Mouse (Mus musculus): ENCODE measurements at regions not wholly inside any gene's neighbourhood (a gene's known extent, or its start where the extent isn't known, plus 50 kb on each side); places are given as distances from the start of the nearest gene placed in this dataset.

DNA sequence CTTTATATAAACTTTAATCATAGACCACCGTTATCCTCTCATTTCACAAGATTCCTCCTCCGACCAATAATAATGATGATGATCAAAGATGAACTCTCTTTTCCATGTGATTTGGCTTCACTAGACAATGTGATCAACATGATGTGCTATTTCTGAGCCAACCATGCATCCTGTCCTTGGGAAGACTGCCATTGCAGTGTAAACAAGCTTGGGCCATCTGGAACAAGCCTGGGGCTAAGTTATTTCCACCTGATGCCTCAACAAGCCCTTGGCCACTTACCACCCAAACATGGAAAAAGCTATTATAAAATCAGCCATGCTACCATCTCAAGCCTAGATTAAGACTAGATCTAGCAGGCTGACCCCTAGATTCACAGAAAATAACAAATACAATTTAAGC, 542.9 kb downstream of the Gm9195 start:
- Histone ChIP-seq H3K9ac (replicated peaks) (no peak overlapping the region), H3K27ac (replicated peaks) (no peak overlapping the region), H3K4me1 (no peaks in the 10 kb centered on the region), H3K4me3 (no peak overlapping the region), H3K4me2 (replicated peaks) (no peak overlapping the region), H3K27me3 (no peaks in the 10 kb centered on the region), H3K36me3 (no peaks in the 10 kb centered on the region), H3K9me3 (no peaks in the 10 kb centered on the region)
- no peak for ATAC-seq (ENCODE audit: low FRiP score, low read depth)
- WGBS: 94% methylated on average over 2 of the region's 2 CpGs

DNA sequence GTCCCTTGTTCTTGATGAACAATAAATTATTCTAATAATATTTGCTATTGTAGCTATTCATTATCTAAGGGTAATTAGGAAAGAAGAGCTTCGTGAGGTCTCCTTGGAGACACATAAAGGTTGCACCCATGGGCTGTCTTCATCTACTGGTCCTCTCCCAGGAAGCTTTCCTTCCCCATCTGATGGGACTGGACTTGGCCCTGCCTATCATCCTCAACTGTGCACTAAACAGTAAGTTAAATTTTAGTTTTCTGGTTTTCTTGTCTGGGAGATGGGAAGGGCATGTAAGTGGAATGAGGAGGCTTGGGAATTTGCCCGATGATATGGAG, 554.5 kb downstream of the Gm9195 start:
- Histone ChIP-seq H3K27me3 (no peaks in the 10 kb centered on the region), H3K4me2 (replicated peaks) (no peak overlapping the region), H3K4me1 (no peaks in the 10 kb centered on the region), H3K9ac (replicated peaks) (no peak overlapping the region), H3K36me3 (no peaks in the 10 kb centered on the region), H3K4me3 (no peak overlapping the region), H3K27ac (replicated peaks) (no peak overlapping the region), H3K9me3 (no peaks in the 10 kb centered on the region)
- no peak for ATAC-seq (ENCODE audit: low FRiP score, low read depth)
- 81% methylated on average over 2 of the region's 2 CpGs for WGBS

DNA sequence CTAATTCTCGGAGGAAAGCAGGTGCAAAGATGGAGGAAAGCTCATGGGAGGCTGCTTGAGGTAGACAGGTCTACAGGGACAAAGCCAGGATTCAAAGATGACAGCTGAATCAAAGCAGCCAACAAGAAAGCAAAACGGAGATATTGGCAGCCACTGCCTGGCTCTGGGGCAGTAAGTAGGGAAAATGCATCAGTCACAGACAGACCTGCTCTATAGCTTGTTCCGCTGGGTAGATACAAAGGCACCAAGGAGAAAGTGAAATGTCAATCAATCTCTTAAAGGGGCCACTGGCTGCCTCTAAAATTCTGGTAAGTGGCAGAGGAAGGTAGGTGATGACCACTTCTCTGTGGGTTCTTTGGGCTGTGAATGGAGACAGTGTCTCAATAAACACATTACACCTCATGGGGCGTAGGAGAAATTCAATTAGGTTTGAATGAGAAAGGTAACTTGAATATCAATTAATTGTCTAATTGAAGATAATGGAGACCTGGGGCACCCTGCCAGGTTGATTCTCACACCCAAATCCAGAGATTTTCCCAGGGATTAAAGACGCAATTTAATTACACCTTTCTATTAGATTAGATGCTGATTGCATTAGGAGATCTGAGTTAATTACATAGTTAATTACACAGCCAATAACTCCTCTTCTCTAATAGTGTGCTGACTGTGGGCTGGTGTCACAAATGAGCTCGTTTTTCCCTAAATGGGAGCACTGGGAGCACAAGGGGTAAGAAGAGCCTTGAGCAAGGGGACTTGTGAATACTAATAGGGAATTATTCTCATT, 555.1 kb downstream of the Gm9195 start:
- H3K9me3 ChIP-seq: no peaks in the 10 kb centered on the region
- no peak overlapping the region for H3K27ac ChIP-seq (replicated peaks)
- no peak overlapping the region for H3K4me2 ChIP-seq (replicated peaks)
- no peak for ATAC-seq (ENCODE audit: low FRiP score, low read depth)
- no peaks in the 10 kb centered on the region for H3K27me3 ChIP-seq
- H3K4me3 ChIP-seq: no peak overlapping the region
- WGBS: 51% methylated on average over 6 of the region's 6 CpGs
- H3K9ac ChIP-seq (replicated peaks): no peak overlapping the region
- no peaks in the 10 kb centered on the region for H3K36me3 ChIP-seq
- no peaks in the 10 kb centered on the region for H3K4me1 ChIP-seq

DNA sequence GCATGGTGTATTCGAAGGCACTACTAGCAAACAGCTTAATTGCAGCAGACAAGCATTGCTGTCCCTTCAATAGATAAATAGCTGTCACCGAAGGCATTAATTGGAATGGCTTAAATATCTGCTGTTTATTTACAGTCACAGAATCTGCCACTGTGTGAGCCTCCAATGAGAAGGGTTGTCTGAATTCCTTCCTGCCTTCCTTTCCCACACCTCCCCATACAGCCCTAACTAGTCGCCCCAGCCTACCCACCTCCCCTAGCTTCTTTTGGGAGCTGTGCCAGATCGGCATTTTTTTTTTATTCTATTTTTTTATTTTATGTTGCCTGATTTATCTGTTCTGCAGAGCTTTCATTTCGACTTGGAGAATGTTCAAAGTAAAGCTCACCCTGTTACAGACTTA, 575.7 kb downstream of the Gm9195 start:
- H3K27me3 ChIP-seq: no peaks in the 10 kb centered on the region
- 85% methylated on average over 5 of the region's 5 CpGs for WGBS

DNA sequence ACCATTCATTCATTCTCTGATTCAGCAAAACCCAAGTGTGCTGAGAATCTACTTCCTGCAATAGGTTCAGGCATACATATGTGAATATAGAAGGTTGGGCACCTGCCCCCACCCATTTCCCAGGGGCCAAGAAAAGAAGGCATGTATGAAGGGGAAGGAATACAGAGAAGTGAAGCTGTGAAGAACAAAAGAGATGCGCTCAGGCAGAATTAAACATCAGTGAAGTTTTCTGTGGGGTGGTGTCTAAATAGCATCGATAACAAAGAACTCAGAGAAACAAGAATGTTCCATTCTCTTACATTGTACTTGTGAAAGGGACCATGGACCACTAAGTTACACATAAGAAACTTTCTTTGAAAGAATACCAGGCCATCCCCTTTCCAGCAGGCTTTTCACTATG, 580.7 kb downstream of the Gm9195 start:
- Histone ChIP-seq H3K27me3 (no peaks in the 10 kb centered on the region), H3K9me3 (no peaks in the 10 kb centered on the region), H3K4me2 (replicated peaks) (no peak overlapping the region), H3K4me1 (no peaks in the 10 kb centered on the region), H3K4me3 (no peak overlapping the region), H3K27ac (replicated peaks) (no peak overlapping the region), H3K36me3 (no peaks in the 10 kb centered on the region), H3K9ac (replicated peaks) (no peak overlapping the region)
- no peak for ATAC-seq (ENCODE audit: low FRiP score, low read depth)
- WGBS: 73% methylated on average over 2 of the region's 2 CpGs

More for the DNA sequence above, 575.7 kb downstream of the Gm9195 start:
- H3K9ac ChIP-seq (replicated peaks): no peak overlapping the region
- no peaks in the 10 kb centered on the region for H3K4me1 ChIP-seq
- no peak overlapping the region for H3K4me3 ChIP-seq
- no peak overlapping the region for H3K27ac ChIP-seq (replicated peaks)
- no peaks in the 10 kb centered on the region for H3K36me3 ChIP-seq
- ATAC-seq (ENCODE audit: low FRiP score, low read depth): no peak
- no peaks in the 10 kb centered on the region for H3K9me3 ChIP-seq
- no peak overlapping the region for H3K4me2 ChIP-seq (replicated peaks)

DNA sequence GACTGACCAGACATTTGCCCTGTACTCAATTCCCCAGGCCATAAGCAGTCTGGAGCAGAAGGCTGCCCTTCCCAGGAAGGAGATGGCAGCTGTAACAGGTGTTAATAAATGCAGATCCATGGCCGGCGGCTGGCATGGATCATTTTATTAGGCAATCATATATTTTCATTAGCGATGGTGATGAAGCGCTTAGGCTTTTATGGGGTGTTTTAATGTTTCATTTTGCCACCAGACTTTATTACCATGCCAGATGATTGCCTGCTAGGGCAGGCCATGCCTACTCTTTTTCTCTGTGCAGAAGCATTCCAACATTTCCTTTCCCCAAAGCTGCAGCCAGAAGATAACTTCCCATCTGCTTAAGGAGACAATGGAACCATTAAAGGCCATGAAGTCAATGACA, 596.2 kb downstream of the Gm9195 start:
- Histone ChIP-seq H3K27ac (replicated peaks) (no peak overlapping the region), H3K36me3 (no peaks in the 10 kb centered on the region), H3K9ac (replicated peaks) (no peak overlapping the region), H3K4me3 (no peak overlapping the region), H3K4me1 (no peaks in the 10 kb centered on the region), H3K27me3 (no peaks in the 10 kb centered on the region), H3K4me2 (replicated peaks) (no peak overlapping the region), H3K9me3 (no peaks in the 10 kb centered on the region)
- ATAC-seq (ENCODE audit: low FRiP score, low read depth): no peak
- WGBS: 92% methylated on average over 4 of the region's 4 CpGs

DNA sequence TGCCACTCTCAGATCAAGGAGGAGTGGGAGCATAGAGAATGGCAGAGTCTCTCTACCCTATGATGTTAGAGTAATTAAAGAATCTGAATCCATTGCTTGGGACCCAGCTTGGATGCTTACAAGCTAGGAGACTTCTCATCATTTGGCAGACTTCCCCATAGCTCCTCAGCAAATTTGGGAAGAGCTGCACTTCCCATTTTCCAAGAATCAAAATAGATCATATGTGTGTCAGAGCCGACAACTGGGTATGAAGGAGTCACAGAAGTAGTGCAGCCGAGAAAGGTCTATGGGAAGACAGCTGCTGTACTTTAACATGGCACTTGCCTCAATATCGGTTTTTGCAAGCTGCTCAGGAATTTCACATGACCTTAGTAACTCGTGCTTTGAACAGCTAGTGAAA, 596.8 kb downstream of the Gm9195 start:
- Histone ChIP-seq H3K9ac (replicated peaks) (no peak overlapping the region), H3K4me2 (replicated peaks) (no peak overlapping the region), H3K4me3 (no peak overlapping the region), H3K36me3 (no peaks in the 10 kb centered on the region), H3K4me1 (no peaks in the 10 kb centered on the region), H3K27me3 (no peaks in the 10 kb centered on the region), H3K27ac (replicated peaks) (no peak overlapping the region), H3K9me3 (no peaks in the 10 kb centered on the region)
- 89% methylated on average over 4 of the region's 4 CpGs for WGBS
- ATAC-seq (ENCODE audit: low FRiP score, low read depth): no peak

DNA sequence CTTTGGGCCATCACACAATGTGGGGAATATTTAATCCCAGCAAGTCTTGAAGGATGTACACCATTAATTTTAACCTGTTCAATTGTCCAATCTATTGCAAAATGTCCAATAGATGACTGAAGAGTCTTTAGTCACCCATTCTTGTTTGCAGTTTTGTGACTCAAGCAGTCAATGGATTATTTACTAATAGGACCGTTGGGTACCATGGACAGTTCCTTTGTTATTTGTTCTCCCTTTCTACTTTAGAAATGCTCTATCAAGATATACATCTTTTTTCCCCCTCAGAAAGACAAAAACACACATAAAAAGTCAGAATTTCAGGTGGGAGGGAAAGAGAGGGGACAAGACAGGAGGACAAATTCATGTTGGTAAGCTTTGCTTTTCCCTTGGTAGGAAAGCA, 598.3 kb downstream of the Gm9195 start:
- WGBS: 82% methylated on average over 1 of the region's 1 CpGs
- H3K27ac ChIP-seq (replicated peaks): no peak overlapping the region
- H3K27me3 ChIP-seq: no peaks in the 10 kb centered on the region

DNA sequence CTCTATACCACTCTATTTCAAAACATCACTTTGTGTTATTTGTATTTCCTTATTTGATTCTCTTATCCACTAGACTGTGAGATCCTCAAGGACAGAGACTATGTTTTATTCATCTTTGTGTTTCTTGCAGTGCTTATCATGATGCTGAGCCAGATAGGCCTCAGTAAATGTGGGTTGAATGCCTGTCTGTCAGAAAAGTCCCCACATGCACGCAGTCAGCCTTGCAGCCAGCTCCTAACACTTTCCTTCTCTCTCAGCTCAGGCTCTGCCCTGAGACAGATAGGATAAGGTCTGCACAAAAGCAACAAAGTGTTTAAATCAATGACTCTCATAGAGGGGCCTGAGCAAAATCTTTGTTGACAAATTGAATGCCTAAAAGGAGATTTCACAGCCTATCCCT, 600.0 kb downstream of the Gm9195 start:
- H3K27ac ChIP-seq (replicated peaks): no peak overlapping the region
- H3K4me1 ChIP-seq: no peaks in the 10 kb centered on the region
- 88% methylated on average over 1 of the region's 1 CpGs for WGBS
- H3K9ac ChIP-seq (replicated peaks): no peak overlapping the region
- H3K9me3 ChIP-seq: no peaks in the 10 kb centered on the region
- no peaks in the 10 kb centered on the region for H3K27me3 ChIP-seq
- H3K4me3 ChIP-seq: no peak overlapping the region
- H3K4me2 ChIP-seq (replicated peaks): no peak overlapping the region
- ATAC-seq (ENCODE audit: low FRiP score, low read depth): no peak
- H3K36me3 ChIP-seq: no peaks in the 10 kb centered on the region

More for the DNA sequence above, 598.3 kb downstream of the Gm9195 start:
- Histone ChIP-seq H3K9ac (replicated peaks) (no peak overlapping the region), H3K4me1 (no peaks in the 10 kb centered on the region), H3K4me2 (replicated peaks) (no peak overlapping the region), H3K9me3 (no peaks in the 10 kb centered on the region), H3K4me3 (no peak overlapping the region), H3K36me3 (no peaks in the 10 kb centered on the region)
- ATAC-seq (ENCODE audit: low FRiP score, low read depth): no peak

DNA sequence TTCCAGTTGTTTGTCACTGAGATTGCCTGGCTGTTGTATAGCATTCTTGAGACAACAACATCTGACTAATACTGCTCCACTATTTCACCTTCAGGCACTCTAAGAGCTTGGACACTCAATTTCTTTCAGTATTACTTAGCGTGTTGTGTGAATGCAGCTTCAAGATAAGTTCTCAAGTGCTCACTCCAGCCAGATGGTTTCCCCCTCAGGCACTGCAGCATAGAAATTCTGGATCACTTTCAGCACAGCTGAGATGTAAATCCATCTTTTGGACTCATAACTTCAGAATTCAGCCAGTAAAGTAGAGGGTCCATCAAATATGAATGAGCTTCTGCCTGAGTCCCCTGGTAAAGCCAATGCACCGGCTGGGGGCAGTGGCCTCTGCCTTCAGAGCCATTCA, 608.8 kb downstream of the Gm9195 start:
- 92% methylated on average over 2 of the region's 2 CpGs for WGBS
- no peak overlapping the region for H3K4me2 ChIP-seq (replicated peaks)
- no peak for ATAC-seq (ENCODE audit: low FRiP score, low read depth)
- no peaks in the 10 kb centered on the region for H3K9me3 ChIP-seq
- no peak overlapping the region for H3K27ac ChIP-seq (replicated peaks)
- no peaks in the 10 kb centered on the region for H3K27me3 ChIP-seq
- H3K4me3 ChIP-seq: no peak overlapping the region
- H3K4me1 ChIP-seq: no peaks in the 10 kb centered on the region
- H3K36me3 ChIP-seq: no peaks in the 10 kb centered on the region
- no peak overlapping the region for H3K9ac ChIP-seq (replicated peaks)

DNA sequence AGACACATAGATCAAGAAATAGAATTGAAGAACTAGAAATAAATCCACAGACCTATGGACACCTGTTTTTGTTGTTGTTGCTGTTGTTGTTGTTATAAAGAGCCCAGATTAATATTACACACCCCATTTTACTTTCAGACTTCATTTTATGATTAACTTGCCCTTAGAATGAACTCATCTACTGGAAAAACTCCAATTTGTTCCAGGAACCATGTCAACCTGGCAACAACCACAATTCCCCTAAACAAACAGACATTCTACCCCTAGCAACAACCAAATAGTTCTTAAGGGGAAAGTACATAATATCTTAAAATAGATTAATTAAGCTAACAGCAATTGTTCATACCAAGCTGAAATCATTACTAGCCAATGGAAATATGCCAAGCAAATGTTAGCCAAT, 646.1 kb downstream of the Gm9195 start:
- H3K4me1 ChIP-seq: no peaks in the 10 kb centered on the region
- ATAC-seq (ENCODE audit: low FRiP score, low read depth): no peak
- no peak overlapping the region for H3K4me3 ChIP-seq
- H3K27ac ChIP-seq (replicated peaks): no peak overlapping the region
- H3K4me2 ChIP-seq (replicated peaks): no peak overlapping the region
- H3K36me3 ChIP-seq: no peaks in the 10 kb centered on the region
- no peaks in the 10 kb centered on the region for H3K9me3 ChIP-seq
- H3K9ac ChIP-seq (replicated peaks): no peak overlapping the region
- H3K27me3 ChIP-seq: no peaks in the 10 kb centered on the region

DNA sequence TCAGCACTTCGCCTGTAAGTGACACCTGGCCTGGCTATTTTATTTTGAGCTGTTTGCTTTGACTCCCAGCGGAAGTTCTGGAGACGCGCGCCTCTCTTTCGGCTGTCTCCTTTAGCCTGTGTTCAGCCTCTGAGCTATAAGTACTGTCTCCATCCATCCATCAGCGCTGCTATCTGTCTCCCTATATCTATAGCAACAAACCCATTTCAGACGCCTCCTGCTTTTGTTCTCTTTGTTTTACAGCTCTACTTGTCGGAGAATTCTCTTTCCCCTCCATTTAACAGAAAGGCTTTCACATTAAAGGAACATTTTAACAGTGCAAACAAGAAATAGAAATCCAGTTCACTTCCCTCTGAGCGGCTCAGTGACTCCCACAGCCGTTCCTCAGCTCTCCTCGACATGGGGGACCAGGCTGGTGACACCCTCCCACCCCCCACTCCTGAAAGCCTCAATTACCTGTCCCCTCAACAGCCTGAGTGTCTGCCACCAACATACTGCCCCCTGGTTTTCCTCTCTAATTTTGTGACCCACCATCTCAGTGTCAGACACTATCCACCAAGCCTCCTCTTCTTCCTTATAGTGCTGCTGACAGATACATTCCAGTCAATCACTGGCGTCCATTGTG, 682.7 kb downstream of the Gm9195 start:
- Histone ChIP-seq H3K27ac (replicated peaks) (no peak overlapping the region), H3K4me1 (no peaks in the 10 kb centered on the region), H3K36me3 (no peaks in the 10 kb centered on the region), H3K9ac (replicated peaks) (no peak overlapping the region), H3K9me3 (no peaks in the 10 kb centered on the region), H3K4me2 (replicated peaks) (no peak overlapping the region), H3K27me3 (no peaks in the 10 kb centered on the region), H3K4me3 (no peak overlapping the region)
- 63% methylated on average over 13 of the region's 13 CpGs for WGBS
- no peak for ATAC-seq (ENCODE audit: low FRiP score, low read depth)

DNA sequence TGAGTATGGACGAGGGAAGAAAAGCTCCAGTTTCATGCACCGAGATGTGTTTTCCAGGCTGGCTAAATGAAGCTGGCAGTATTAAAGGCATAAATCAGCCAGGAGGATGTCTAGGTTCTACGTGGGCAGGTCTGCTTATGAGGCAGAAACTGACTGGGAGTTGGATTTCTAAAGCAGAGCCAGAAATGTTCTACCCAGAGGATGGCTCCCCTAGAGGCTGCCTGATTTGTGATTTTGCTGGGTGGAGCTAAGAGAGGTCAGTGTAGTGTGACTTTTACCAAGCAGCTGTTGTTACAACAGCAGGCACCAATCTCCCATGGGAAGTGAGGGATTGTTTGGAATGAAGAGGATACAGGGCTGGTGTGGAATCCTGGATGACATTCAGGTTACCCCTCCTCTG, 686.0 kb downstream of the Gm9195 start:
- Histone ChIP-seq H3K27me3 (no peaks in the 10 kb centered on the region), H3K4me3 (no peak overlapping the region), H3K4me2 (replicated peaks) (no peak overlapping the region), H3K9me3 (no peaks in the 10 kb centered on the region), H3K27ac (replicated peaks) (no peak overlapping the region), H3K9ac (replicated peaks) (no peak overlapping the region), H3K4me1 (no peaks in the 10 kb centered on the region), H3K36me3 (no peaks in the 10 kb centered on the region)
- no peak for ATAC-seq (ENCODE audit: low FRiP score, low read depth)
- WGBS: 88% methylated on average over 3 of the region's 3 CpGs
